Mouse (Mus musculus) liver, embryonic 12.5 days (tissue): ENCODE measurements at regions not wholly inside any gene's neighbourhood (a gene's known extent, or its start where the extent isn't known, plus 50 kb on each side); places are given as distances from the start of the nearest gene placed in this dataset.
A peak's percentile ranks its signal among the peaks of the same experiment; 100 is the strongest.

Experiments
- ATAC-seq: fragments of 200-750 bp; cut with Nextera tagmentation; 2 replicates; pipeline ENCODE4 v1.8.0; 2017; ENCODE audit warnings: moderate number of reproducible peaks, mild to moderate bottlenecking, moderate library complexity
- H3K27ac ChIP-seq: fragments of 300-500 bp; sonication (generic); 2 replicates; pipeline ENCODE4 v1.5.1; 2016; ENCODE audit warnings: mild to moderate bottlenecking
- H3K27me3 ChIP-seq: fragments of 300-500 bp; sonication (generic); replicated peaks from 2 replicates; pipeline ENCODE4 v1.6.1; 2016; ENCODE audit warnings: mild to moderate bottlenecking, moderate library complexity
- H3K36me3 ChIP-seq: fragments of 300-500 bp; sonication (generic); 2 replicates; pipeline ENCODE4 v1.6.1; 2016; ENCODE audit warnings: mild to moderate bottlenecking, moderate library complexity
- H3K4me1 ChIP-seq: fragments of 300-500 bp; sonication (generic); 2 replicates; pipeline ENCODE4 v1.6.1; 2016
- H3K4me2 ChIP-seq: fragments of 300-500 bp; sonication (generic); 2 replicates; pipeline ENCODE4 v1.6.1; 2016; ENCODE audit warnings: mild to moderate bottlenecking, moderate library complexity
- H3K4me3 ChIP-seq: fragments of 300-500 bp; sonication (generic); 2 replicates; pipeline ENCODE4 v1.5.1; 2016; ENCODE audit warnings: mild to moderate bottlenecking, moderate library complexity
- H3K9ac ChIP-seq: fragments of 300-500 bp; sonication (generic); 2 replicates; pipeline ENCODE4 v1.6.1; 2016; ENCODE audit warnings: mild to moderate bottlenecking, moderate library complexity
- H3K9me3 ChIP-seq: fragments of 300-500 bp; sonication (generic); replicated peaks from 2 replicates; pipeline ENCODE4 v1.6.1; 2016; ENCODE audit warnings: mild to moderate bottlenecking, moderate library complexity
- WGBS: fragments of 180-500 bp; shearing (Covaris S2); methylation state at CpG from one replicate; pipeline ENCODE4 v1.1.7; 2016; ENCODE audit not compliant: insufficient replicate concordance; 5-methylcytosine and 5-hydroxymethylcytosine counted together

DNA sequence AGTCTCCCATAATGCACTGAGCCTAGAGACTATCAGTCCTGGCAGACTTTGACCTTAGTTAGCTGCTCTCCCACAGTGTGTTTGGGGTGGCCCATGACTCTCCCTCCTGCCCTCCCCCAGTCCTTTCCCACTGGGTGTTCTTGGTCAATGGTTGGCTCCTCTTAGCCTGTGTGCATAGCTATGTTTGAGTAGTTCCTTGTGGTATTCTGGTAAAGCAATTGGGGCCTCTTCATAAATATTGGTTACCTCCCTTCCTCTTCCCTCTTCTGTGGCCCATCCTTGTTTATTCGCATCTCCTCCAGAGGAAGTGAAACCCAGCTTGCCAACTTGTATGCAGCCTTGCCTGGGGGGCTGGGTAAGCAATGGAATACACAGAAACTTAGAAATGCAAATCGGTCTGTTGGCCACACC lies 74.0 kb downstream of the Zfp706 start:
- Histone ChIP-seq H3K9me3 (no peaks in the 10 kb centered on the region), H3K27ac (no peak overlapping the region), H3K27me3 (no peaks in the 10 kb centered on the region; the same call in 1 of the 2 replicates), H3K36me3 (0 out of 2 replicates have a peak, but pooled peaks cover 2% of the 10 kb centered on the region), H3K4me1 (peaks cover 36% of the 10 kb centered on the region), H3K9ac (no peak overlapping the region), H3K4me3 (no peak overlapping the region), H3K4me2 (no peak overlapping the region)
- 53% methylated on average over 2 of the region's 2 CpGs for WGBS
- ATAC-seq: no peak

DNA sequence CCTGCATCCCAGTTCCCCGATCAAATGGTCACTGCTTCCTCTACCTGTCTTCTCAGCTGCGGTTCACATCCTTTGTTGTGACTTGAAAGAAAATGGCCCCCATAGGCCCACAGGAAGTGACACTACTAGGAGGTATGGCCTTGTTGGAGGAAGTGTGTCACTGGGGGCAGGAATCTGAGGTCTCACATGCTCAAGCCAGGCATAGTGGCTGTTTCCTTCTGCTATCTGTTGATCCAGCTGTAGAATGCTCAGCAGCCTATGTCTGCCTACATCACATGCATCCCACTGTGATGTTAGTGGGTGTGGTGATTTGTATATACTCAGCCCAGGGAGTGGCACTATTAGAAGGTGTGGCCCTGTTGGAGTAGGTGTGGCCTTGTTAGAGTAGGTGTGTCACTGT lies 76.1 kb downstream of the Zfp706 start:
- H3K36me3 ChIP-seq: 0 out of 2 replicates have a peak, but pooled peaks cover 2% of the 10 kb centered on the region
- no peaks in the 10 kb centered on the region for H3K9me3 ChIP-seq
- peak; percentile 44; the same call in 1 of the 2 replicates for ATAC-seq
- 57% methylated on average over 2 of the region's 2 CpGs for WGBS
- H3K9ac ChIP-seq: no peak overlapping the region
- peaks cover 21% of the 10 kb centered on the region; the same call in 1 of the 2 replicates for H3K4me1 ChIP-seq
- H3K4me2 ChIP-seq: no peak overlapping the region
- H3K27me3 ChIP-seq: no peaks in the 10 kb centered on the region
- no peak overlapping the region for H3K27ac ChIP-seq
- H3K4me3 ChIP-seq: no peak overlapping the region

DNA sequence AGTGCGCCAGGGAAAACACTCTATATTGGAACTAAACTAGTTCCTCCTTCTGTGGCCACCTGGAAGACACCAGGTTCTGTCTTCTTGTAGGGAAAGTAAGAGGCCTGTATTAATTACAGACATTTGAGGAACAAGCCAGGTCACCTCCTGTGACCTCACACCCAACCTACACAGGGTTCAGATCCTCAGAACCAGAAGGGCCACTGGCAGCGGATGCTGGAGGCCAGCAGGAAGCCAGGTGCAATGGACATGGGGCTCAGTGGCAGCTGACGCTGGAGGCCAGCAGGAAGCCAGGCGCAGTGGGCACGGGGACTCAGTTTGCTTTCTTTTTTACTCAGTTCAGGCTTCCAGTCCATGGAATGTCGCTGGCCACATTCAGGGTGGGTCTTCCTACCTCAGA lies 77.1 kb downstream of the Zfp706 start:
- no peaks in the 10 kb centered on the region for H3K9me3 ChIP-seq
- ATAC-seq: no peak
- H3K36me3 ChIP-seq: 0 out of 2 replicates have a peak, but pooled peaks cover 2% of the 10 kb centered on the region
- no peaks in the 10 kb centered on the region for H3K27me3 ChIP-seq
- no peak overlapping the region for H3K9ac ChIP-seq
- no peak overlapping the region for H3K4me3 ChIP-seq
- peaks cover 21% of the 10 kb centered on the region; the same call in 1 of the 2 replicates for H3K4me1 ChIP-seq
- 73% methylated on average over 6 of the region's 6 CpGs for WGBS
- no peak overlapping the region for H3K27ac ChIP-seq
- H3K4me2 ChIP-seq: no peak overlapping the region

DNA sequence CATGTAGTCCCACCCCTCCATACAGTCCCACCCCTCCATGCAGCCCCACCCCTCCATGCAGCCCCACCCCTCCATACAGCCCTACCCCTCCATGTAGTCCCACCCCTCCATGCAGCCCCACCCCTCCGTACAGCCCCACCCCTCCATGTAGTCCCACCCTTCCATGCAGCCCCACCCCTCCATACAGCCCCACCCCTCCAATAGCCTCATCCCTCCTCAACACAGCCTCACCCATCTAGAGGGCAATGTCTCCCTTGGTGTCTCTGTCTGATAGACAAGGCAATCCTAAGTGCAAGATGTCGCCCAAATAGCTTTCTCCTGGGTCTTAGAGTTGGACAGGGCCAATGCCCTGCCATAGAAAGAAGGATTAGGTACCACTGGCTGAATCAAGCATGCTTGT lies 77.8 kb downstream of the Zfp706 start:
- H3K36me3 ChIP-seq: 0 out of 2 replicates have a peak, but pooled peaks cover 2% of the 10 kb centered on the region
- no peak overlapping the region for H3K4me3 ChIP-seq
- no peak overlapping the region for H3K4me2 ChIP-seq
- ATAC-seq: peak; percentile 53; the same call in 1 of the 2 replicates
- H3K9me3 ChIP-seq: no peaks in the 10 kb centered on the region
- no peak overlapping the region for H3K9ac ChIP-seq
- no peaks in the 10 kb centered on the region for H3K27me3 ChIP-seq
- H3K27ac ChIP-seq: no peak overlapping the region
- peaks cover 21% of the 10 kb centered on the region; the same call in 1 of the 2 replicates for H3K4me1 ChIP-seq
- 66% methylated on average over 2 of the region's 2 CpGs for WGBS

DNA sequence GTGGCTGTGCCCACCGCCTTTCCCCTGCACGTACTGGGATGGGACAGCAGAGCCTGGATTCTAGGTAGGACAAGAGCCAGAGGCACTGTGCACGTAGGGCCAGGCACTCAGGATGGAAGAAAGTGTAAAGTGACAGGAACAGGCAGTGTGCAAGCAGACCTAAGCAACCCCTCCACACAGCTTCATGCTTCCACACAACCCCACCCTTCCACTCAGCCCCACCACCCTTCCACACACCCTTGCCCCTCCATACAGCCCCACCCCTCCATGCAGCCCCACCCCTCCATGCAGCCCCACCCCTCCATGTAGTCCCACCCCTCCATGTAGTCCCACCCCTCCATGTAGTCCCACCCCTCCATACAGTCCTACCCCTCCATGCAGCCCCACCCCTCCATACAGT lies 78.5 kb downstream of the Zfp706 start:
- ATAC-seq: no peak
- Histone ChIP-seq H3K4me3 (no peak overlapping the region), H3K9ac (no peak overlapping the region), H3K4me2 (no peak overlapping the region), H3K9me3 (no peaks in the 10 kb centered on the region), H3K36me3 (0 out of 2 replicates have a peak, but pooled peaks cover 2% of the 10 kb centered on the region), H3K27me3 (no peaks in the 10 kb centered on the region), H3K27ac (no peak overlapping the region), H3K4me1 (peaks cover 21% of the 10 kb centered on the region; the same call in 1 of the 2 replicates)
- WGBS: 85% methylated on average over 3 of the region's 3 CpGs

DNA sequence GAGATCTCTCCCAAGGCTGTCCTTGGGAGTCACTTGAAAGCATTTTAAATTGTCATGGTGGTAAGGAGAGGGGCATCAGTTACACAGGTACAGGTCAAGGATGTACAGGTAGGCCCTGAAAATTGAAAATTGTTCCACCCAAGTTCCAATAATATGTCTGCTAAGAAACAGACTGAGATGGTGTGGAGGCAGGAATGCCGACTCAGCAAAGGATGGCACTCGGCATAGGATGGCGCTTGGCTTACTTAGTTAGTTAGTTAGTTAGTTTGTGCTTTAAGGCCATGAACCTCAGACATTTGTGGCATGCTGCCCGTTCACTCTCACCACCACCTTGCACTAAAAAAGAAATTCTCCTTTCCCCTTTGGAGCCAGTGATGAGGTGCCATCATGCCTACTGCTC lies 78.9 kb downstream of the Zfp706 start:
- ATAC-seq: no peak
- 89% methylated on average over 4 of the region's 4 CpGs for WGBS

DNA sequence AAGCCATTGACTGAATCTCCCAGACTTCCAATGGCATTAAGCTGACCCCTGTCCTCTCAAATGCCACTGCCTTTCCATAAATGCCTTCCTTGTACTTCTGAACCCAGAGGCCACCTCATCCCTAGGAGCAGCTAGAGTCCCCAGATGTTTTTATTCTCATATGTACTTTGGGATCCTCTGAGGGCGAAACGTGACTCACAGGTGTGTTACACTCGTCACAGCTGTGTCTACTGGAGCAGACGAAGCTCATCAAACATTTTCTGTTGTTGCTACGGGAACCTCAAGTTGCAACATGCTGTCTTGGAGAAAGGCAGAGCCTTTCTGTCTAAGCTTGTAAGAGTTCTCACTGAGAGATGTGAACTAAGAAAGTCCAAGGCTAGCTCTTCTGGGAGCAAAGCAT lies 80.1 kb downstream of the Zfp706 start:
- Histone ChIP-seq H3K4me3 (no peak overlapping the region), H3K27ac (no peak overlapping the region), H3K36me3 (0 out of 2 replicates have a peak, but pooled peaks cover 2% of the 10 kb centered on the region), H3K9me3 (no peaks in the 10 kb centered on the region), H3K4me1 (peaks cover 11% of the 10 kb centered on the region; the same call in 1 of the 2 replicates), H3K4me2 (no peak overlapping the region), H3K9ac (no peak overlapping the region), H3K27me3 (no peaks in the 10 kb centered on the region)
- ATAC-seq: no peak
- 73% methylated on average over 5 of the region's 5 CpGs for WGBS

More for the DNA sequence above, 78.9 kb downstream of the Zfp706 start:
- H3K9me3 ChIP-seq: no peaks in the 10 kb centered on the region
- H3K4me3 ChIP-seq: no peak overlapping the region
- H3K27ac ChIP-seq: no peak overlapping the region
- no peaks in the 10 kb centered on the region for H3K27me3 ChIP-seq
- no peak overlapping the region for H3K4me2 ChIP-seq
- H3K4me1 ChIP-seq: peaks cover 17% of the 10 kb centered on the region; the same call in 1 of the 2 replicates
- no peak overlapping the region for H3K9ac ChIP-seq
- 0 out of 2 replicates have a peak, but pooled peaks cover 2% of the 10 kb centered on the region for H3K36me3 ChIP-seq

DNA sequence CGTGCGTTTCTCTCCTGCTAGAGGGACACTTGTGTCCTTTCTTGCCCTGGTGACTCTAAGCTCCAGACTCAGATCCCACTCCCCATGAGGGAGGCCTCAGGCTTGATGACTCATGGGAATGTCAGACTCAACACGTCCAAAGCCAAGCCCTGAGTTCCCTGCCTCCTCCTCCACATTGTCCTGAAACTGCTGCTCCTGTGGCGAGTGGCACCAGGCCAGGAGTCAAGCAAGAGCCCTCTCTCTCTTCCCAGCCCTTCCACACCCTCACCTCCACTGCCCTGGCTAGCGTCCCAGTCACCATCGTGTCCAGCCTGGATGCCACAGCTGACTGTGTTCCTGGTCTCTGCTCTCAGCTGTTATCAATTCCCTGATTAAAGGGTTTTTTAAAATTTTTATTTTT lies 83.4 kb downstream of the Zfp706 start:
- H3K27ac ChIP-seq: no peak overlapping the region
- no peak for ATAC-seq
- H3K4me1 ChIP-seq: no peaks in the 10 kb centered on the region
- H3K27me3 ChIP-seq: no peaks in the 10 kb centered on the region
- H3K4me2 ChIP-seq: no peak overlapping the region
- H3K9ac ChIP-seq: no peak overlapping the region
- no peak overlapping the region for H3K4me3 ChIP-seq
- 59% methylated on average over 6 of the region's 6 CpGs for WGBS
- no peaks in the 10 kb centered on the region for H3K9me3 ChIP-seq
- H3K36me3 ChIP-seq: no peaks in the 10 kb centered on the region

DNA sequence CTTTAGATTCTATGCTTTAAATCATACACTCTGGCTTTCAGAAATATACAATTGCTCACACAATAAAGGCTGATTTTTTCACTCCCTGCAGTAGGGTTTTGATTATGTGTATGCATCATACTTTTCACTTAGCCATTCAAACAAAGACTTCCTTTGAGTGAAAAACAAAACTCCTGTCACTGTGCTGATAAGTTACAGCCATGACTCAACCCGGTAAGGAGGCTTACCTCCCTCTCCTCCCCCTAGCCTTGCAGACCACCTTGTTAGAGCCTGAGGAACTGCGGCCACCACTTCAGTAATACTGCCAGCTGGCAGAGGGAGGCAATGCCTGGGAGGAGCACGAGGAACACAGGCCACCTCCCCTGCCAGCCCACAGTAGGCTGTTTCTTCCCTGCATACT lies 86.2 kb downstream of the Zfp706 start:
- Histone ChIP-seq H3K4me1 (peaks cover 3% of the 10 kb centered on the region; the same call in 1 of the 2 replicates), H3K27me3 (no peaks in the 10 kb centered on the region), H3K9ac (no peak overlapping the region), H3K9me3 (no peaks in the 10 kb centered on the region), H3K27ac (no peak overlapping the region), H3K4me2 (no peak overlapping the region), H3K36me3 (no peaks in the 10 kb centered on the region), H3K4me3 (no peak overlapping the region)
- no peak for ATAC-seq
- 31% methylated on average over 3 of the region's 3 CpGs for WGBS

DNA sequence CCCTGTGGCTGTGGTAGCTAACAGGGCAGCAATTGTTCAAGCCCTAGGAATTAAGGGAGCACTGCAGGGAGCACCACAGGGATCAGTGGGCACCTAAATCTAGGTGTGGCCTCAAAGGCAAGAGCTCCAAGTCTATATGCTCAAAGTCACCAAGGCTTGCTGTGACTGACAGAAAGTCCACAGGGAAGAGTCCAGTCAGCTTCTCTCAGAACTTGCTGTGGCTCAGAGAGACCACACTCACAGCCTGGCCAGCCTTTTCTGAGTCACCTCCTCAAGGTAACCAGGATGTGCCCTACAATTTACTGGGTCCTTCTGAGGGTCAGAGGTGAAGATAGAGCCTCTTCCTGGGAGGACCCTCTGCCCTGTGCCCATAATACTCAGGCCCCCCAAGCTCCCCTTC lies 86.7 kb downstream of the Zfp706 start:
- Histone ChIP-seq H3K27me3 (no peaks in the 10 kb centered on the region), H3K9ac (no peak overlapping the region), H3K9me3 (no peaks in the 10 kb centered on the region), H3K4me2 (no peak overlapping the region), H3K27ac (no peak overlapping the region), H3K4me3 (no peak overlapping the region), H3K4me1 (peaks cover 3% of the 10 kb centered on the region; the same call in 1 of the 2 replicates), H3K36me3 (no peaks in the 10 kb centered on the region)
- ATAC-seq: no peak

DNA sequence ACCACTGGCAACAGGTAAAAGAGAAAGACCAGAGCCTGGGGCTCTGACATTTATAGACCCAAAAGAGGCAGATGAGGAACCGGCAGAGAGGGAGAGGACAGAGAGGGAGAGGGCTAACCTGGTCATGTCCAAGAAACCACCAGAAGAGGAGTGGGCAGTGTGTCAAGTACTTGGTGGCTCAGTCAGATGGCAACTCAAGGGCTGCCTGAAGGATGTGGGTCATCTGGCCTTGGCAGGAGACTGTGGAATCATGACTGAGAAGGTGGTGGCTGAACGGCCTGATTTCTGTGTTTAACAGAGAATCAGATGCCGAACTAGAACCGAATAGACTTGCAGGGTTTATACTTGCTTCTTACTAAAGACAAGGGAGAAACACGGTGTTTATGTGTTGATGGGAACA lies 87.9 kb downstream of the Zfp706 start:
- Histone ChIP-seq H3K9me3 (no peaks in the 10 kb centered on the region), H3K4me2 (no peak overlapping the region), H3K36me3 (no peaks in the 10 kb centered on the region), H3K27me3 (no peaks in the 10 kb centered on the region), H3K9ac (no peak overlapping the region), H3K27ac (no peak overlapping the region), H3K4me3 (no peak overlapping the region), H3K4me1 (peaks cover 3% of the 10 kb centered on the region; the same call in 1 of the 2 replicates)
- no peak for ATAC-seq
- 74% methylated on average over 5 of the region's 5 CpGs for WGBS

DNA sequence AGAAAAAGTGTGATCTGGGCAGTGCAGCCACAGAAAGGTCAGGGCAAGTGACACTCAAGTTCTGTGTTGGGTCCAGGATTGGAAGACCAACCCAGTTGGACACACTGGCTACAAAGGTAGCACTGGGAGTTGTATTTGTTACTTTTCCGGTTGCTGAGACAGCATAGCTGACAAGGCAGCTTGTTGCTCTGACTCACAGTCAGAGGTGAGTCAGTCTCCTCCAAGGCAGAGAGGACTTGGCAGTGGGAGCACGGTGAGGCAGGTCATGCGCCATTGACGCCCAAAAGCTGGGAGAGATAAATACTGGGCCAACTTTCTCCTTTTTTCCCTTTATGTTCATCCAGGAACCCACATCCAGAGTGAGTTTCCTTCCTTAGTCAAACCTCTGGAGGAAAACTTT lies 88.4 kb downstream of the Zfp706 start:
- peaks cover 3% of the 10 kb centered on the region; the same call in 1 of the 2 replicates for H3K4me1 ChIP-seq
- H3K27ac ChIP-seq: no peak overlapping the region
- H3K27me3 ChIP-seq: no peaks in the 10 kb centered on the region
- WGBS: 82% methylated on average over 4 of the region's 4 CpGs
- H3K36me3 ChIP-seq: no peaks in the 10 kb centered on the region
- no peak overlapping the region for H3K4me2 ChIP-seq
- no peak overlapping the region for H3K9ac ChIP-seq
- H3K4me3 ChIP-seq: no peak overlapping the region
- no peaks in the 10 kb centered on the region for H3K9me3 ChIP-seq
- no peak for ATAC-seq

DNA sequence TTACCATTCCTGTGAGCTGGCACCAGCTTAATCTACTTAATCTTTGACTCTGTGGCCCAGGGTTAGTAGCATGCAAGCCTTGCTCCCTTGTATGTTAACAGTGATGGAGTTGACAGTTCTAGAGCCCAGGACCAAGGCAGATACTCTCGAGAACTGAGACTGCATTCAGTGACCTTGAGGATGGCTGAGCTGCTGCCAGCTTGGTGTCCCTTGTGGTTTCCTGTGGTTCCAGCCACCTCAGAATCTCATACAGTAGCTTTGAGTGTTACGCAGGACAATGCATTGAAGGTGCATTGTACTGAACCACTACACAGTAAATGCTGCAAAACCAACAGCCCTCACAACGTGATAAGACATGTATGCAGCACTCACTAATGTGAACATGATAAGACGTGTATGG lies 90.6 kb downstream of the Zfp706 start:
- H3K9me3 ChIP-seq: no peaks in the 10 kb centered on the region
- H3K4me3 ChIP-seq: no peak overlapping the region
- no peaks in the 10 kb centered on the region for H3K27me3 ChIP-seq
- 29% methylated on average over 4 of the region's 4 CpGs for WGBS
- no peak overlapping the region for H3K27ac ChIP-seq
- no peak overlapping the region for H3K9ac ChIP-seq
- no peak overlapping the region for H3K4me2 ChIP-seq
- H3K4me1 ChIP-seq: peaks cover 3% of the 10 kb centered on the region; the same call in 1 of the 2 replicates
- no peak for ATAC-seq
- no peaks in the 10 kb centered on the region for H3K36me3 ChIP-seq
